Mouse (Mus musculus) midbrain, embryonic 14.5 days (tissue): ENCODE measurements at regions not wholly inside any gene's neighbourhood (a gene's known extent, or its start where the extent isn't known, plus 50 kb on each side); places are given as distances from the start of the nearest gene placed in this dataset.

Source experiments
- ATAC-seq: fragments of 200-750 bp; cut with Nextera tagmentation; 2 replicates; pipeline ENCODE4 v1.8.0; 2017; ENCODE audit warnings: moderate number of reproducible peaks, moderate library complexity; ENCODE audit not compliant: low FRiP score, low TSS enrichment
- DNase-seq: peaks from one replicate; pipeline ENCODE4 v3.0.0-alpha.2; 2015
- H3K27ac ChIP-seq: fragments of 300-500 bp; sonication (generic); replicated peaks from 2 replicates; pipeline ENCODE4 v1.5.1; 2014; ENCODE audit warnings: mild to moderate bottlenecking, low read depth, low read length, moderate library complexity
- H3K27me3 ChIP-seq: fragments of 300-500 bp; sonication (generic); 2 replicates; pipeline ENCODE4 v1.6.1; 2014; ENCODE audit warnings: low read length, control low read depth, mixed read lengths; ENCODE audit not compliant: control insufficient read depth, insufficient read depth
- H3K36me3 ChIP-seq: fragments of 300-500 bp; sonication (generic); 2 replicates; pipeline ENCODE4 v1.6.1; 2014; ENCODE audit warnings: low read length, control low read depth; ENCODE audit not compliant: control insufficient read depth, insufficient read depth
- H3K4me1 ChIP-seq: fragments of 300-500 bp; sonication (generic); 2 replicates; pipeline ENCODE4 v1.6.1; 2014; ENCODE audit warnings: mild to moderate bottlenecking, antibody characterized with exemption, low read length, control low read depth; ENCODE audit not compliant: control insufficient read depth, insufficient read depth
- H3K4me2 ChIP-seq: fragments of 300-500 bp; sonication (generic); 2 replicates; pipeline ENCODE4 v1.6.1; 2014; ENCODE audit warnings: mild to moderate bottlenecking, low read length, moderate library complexity
- H3K4me3 ChIP-seq: fragments of 300-500 bp; sonication (generic); replicated peaks from 2 replicates; pipeline ENCODE4 v1.5.1; 2014; ENCODE audit warnings: low read depth, low read length
- H3K9ac ChIP-seq: fragments of 300-500 bp; sonication (generic); replicated peaks from 2 replicates; pipeline ENCODE4 v1.6.1; 2014; ENCODE audit warnings: mild to moderate bottlenecking, low read length, moderate library complexity
- H3K9me3 ChIP-seq: fragments of 300-500 bp; sonication (generic); 2 replicates; pipeline ENCODE4 v1.6.1; 2016; ENCODE audit warnings: low read length, control low read depth, mixed read lengths; ENCODE audit not compliant: control insufficient read depth
- WGBS: fragments of 180-500 bp; shearing (Covaris S2); extraction: QIAGEN DNeasy Blood & Tissue Kit; methylation state at CpG from one replicate; pipeline ENCODE4 v1.1.7; 2014; 5-methylcytosine and 5-hydroxymethylcytosine counted together

DNA sequence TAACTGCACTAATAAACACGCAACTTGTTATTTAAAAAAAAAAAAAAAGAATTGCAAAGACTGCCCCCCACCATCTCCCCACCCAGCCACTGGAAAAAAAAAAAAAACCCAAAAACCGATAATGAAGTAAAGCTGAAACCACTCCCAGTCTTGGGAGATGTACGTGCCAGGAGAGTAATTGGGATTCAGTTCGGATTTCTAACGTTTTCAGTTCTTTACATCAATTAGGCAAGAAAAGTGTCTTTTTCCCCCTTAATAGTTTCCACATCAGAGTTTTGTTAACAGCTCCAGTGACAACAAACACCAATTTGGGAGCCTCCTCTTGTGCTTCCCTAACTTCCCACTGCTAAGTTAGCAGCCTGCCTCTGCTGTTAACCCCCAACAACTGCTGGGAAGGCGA is 115.7 kb downstream of the Olig3 start:
- no peak overlapping the region for H3K4me3 ChIP-seq
- no peak overlapping the region for H3K4me2 ChIP-seq
- H3K27ac ChIP-seq: no peak overlapping the region
- H3K9me3 ChIP-seq: no peaks in the 10 kb centered on the region
- no peak for ATAC-seq
- DNase-seq: no peak
- WGBS: 70% methylated on average over 6 of the region's 6 CpGs
- no peaks in the 10 kb centered on the region for H3K4me1 ChIP-seq
- 0 out of 2 replicates have a peak, but pooled peaks cover 2% of the 10 kb centered on the region for H3K27me3 ChIP-seq
- H3K9ac ChIP-seq: no peak overlapping the region
- no peaks in the 10 kb centered on the region for H3K36me3 ChIP-seq

DNA sequence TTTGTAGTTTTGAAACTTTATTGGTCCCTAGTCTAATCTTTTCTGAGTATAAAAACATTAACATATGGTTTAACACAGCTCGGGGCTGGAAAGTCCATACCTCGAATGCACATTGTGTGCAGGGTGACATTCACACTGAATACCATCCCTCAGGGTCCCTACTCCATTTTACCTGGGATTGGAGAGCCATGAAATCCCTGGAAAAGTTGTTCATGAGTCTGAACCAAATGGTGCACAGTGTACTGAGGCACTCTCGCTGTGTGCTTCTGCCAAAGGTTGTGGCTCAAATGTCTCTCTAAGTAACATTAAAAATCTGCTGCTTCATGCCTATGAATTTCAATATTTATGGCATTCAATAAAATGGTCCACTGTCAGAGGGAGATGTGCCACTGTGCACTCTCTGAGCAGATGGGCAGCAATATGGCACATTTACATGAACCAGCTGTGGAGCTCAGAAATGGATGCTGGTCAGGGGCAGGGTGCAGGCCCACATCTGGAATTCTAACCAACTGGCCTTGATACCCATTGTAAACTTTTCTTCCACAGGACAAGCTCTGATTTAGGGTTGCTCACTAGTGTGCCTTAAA is 116.7 kb downstream of the Olig3 start:
- no peak overlapping the region for H3K27ac ChIP-seq
- no peaks in the 10 kb centered on the region for H3K9me3 ChIP-seq
- DNase-seq (no peak), ATAC-seq (no peak)
- H3K4me2 ChIP-seq: no peak overlapping the region
- H3K27me3 ChIP-seq: 0 out of 2 replicates have a peak, but pooled peaks cover 2% of the 10 kb centered on the region
- H3K4me1 ChIP-seq: no peaks in the 10 kb centered on the region
- no peaks in the 10 kb centered on the region for H3K36me3 ChIP-seq
- H3K9ac ChIP-seq: no peak overlapping the region
- H3K4me3 ChIP-seq: no peak overlapping the region
- 92% methylated on average over 3 of the region's 3 CpGs for WGBS

DNA sequence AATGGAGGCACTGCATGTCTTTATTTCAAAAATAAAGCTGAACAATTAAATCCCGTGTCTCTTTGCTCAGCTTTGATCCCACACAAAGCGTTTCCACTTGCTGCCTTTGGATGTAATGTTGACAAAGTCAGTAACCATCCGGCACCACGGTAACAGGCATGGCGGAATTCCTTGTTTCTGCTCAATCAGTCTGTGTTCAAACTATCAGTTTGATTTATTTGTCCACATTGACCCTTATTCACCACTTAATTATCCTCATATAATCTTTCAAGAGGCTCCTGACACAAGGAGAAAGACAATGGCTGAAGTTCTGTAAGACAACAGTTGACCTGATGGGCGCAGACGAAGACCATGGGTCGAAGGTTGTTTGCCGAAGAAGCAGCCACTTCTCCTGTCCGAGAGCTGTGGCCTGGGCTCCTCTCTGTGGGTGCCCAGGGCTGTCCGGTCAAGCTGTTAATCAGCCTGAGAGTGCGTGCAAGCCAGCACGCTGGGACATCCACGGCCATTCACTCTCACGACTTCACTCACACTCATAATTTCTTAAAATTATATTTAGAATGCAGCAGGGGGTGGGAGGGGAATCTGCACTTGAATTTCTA is 106.1 kb upstream of the Ifngr1 start:
- no peaks in the 10 kb centered on the region for H3K9me3 ChIP-seq
- H3K4me3 ChIP-seq: no peak overlapping the region
- H3K4me1 ChIP-seq: no peaks in the 10 kb centered on the region
- no peak overlapping the region for H3K4me2 ChIP-seq
- H3K36me3 ChIP-seq: no peaks in the 10 kb centered on the region
- WGBS: 44% methylated on average over 15 of the region's 15 CpGs
- ATAC-seq (no peak), DNase-seq (no peak)
- H3K27me3 ChIP-seq: no peaks in the 10 kb centered on the region
- H3K9ac ChIP-seq: no peak overlapping the region
- no peak overlapping the region for H3K27ac ChIP-seq

DNA sequence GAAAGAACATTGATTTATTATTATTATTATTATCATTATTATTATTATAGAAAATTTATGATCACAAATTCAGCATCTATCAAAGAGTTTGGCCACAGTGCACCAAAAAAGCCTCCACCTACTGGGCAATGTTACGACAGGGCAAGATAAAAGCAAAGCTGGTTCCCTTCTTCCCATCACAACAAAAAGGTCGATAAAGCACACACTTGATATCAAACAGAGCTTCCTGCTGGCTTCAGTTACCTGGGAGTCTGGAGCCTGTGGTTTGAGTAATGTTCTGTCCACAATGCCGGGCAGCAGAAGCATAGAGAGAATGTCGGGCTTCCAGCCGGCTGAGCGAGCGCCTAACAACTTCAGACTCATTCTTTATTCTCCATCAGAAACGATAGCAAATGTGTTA is 101.2 kb upstream of the Ifngr1 start:
- no peaks in the 10 kb centered on the region for H3K4me1 ChIP-seq
- no peaks in the 10 kb centered on the region for H3K27me3 ChIP-seq
- no peak overlapping the region for H3K9ac ChIP-seq
- no peak overlapping the region for H3K27ac ChIP-seq
- no peak overlapping the region for H3K4me3 ChIP-seq
- DNase-seq (no peak), ATAC-seq (no peak)
- H3K9me3 ChIP-seq: no peaks in the 10 kb centered on the region
- no peaks in the 10 kb centered on the region for H3K36me3 ChIP-seq
- no peak overlapping the region for H3K4me2 ChIP-seq
- WGBS: 48% methylated on average over 8 of the region's 8 CpGs

DNA sequence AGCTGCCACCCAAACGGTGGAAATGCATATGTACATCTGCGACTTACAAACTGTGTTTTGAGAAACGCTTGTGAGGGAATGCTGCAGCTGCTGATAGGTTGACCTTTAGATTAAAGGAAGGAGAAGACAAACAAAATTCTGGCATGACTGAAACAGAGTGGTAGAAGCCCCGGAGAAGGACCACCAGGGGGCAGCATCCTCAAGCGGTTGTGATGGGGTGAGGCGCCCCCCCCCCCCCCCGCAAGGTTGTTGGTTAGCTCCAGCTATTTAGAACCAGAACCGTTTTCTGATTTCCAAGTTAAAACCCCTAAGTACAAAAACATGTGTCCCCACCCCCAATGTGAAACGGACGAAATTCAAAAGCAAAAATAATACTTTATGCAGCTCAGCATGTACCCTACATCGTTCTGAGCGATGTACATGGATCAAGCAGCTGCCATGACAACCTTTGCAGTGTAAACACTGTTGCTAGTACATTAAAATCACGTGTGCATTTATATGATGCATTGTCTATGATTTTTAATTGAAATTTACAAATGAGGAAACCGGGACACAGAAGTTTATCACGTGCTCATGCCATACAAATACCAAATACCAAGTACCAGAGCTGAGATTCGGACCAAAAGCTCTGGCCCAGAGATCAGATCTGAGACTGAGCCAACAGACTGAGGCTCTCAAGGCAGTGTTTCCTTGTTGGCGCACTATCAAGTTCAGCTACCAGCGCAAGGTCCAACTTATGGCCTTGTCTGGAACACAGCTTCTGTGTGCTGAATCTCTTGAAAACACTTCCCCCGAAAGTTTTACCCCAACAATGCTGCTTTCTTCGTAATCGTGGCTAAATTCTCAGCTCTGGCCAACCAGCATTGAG is 100.0 kb upstream of the Ifngr1 start:
- Histone ChIP-seq H3K36me3 (no peaks in the 10 kb centered on the region), H3K9ac (no peak overlapping the region), H3K4me3 (no peak overlapping the region), H3K4me1 (no peaks in the 10 kb centered on the region), H3K4me2 (no peak overlapping the region), H3K27ac (no peak overlapping the region), H3K9me3 (no peaks in the 10 kb centered on the region), H3K27me3 (no peaks in the 10 kb centered on the region)
- peak; percentile 53 for DNase-seq
- ATAC-seq: no peak
- 68% methylated on average over 21 of the region's 21 CpGs for WGBS

DNA sequence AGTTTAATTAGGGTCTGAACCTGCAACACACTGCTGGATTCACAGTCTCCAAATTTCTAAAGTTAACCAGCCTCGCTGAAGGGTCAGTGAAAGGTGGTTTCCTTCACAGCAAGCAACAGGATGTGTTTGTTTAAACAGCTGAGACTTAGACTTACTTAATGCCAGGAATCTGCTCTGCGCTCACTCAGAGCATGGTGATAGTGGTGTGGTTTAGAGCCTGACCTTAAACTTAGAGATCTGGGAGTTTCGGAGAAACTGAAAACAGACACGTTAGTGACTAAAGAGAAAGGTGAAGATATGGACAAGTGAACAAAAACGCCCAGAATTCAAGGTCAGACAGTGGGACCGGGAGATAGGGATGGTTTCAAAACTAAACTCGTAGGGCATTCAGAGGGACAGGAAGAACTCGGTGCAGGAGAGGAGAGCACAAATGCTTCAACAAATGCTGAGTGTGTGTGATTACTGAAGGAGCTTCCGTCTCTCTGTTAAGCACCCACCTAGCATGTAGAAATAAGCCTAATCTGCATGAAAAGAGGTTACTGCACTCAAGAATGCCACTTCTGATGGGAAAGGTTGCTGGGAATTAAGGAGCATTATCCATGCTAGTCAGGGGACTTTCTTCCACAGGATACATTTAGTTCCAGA is 97.2 kb upstream of the Ifngr1 start:
- Histone ChIP-seq H3K27me3 (no peaks in the 10 kb centered on the region), H3K36me3 (no peaks in the 10 kb centered on the region), H3K4me3 (no peak overlapping the region), H3K4me2 (no peak overlapping the region), H3K9me3 (no peaks in the 10 kb centered on the region), H3K27ac (no peak overlapping the region), H3K4me1 (no peaks in the 10 kb centered on the region), H3K9ac (no peak overlapping the region)
- DNase-seq (no peak), ATAC-seq (no peak)
- 30% methylated on average over 9 of the region's 9 CpGs for WGBS

DNA sequence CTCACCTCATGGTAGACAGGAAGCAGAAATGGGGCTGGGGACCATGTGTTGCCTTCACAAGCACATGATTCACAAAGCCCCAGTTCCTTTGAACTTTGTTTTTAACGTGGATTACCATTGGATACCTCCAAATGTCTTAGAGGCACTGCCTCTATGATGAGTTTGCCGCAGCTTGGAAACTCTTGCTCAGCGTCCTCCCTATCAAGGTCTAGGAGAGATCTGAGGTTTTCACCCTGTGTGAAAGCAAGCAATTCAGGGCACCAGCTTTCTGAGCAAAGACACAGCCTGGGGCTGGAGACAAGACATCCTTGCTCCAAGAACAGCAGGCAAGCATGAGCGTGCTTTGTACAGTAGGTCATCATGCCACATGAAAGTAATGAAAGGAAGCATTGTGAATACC is 93.6 kb upstream of the Ifngr1 start:
- H3K27ac ChIP-seq: no peak overlapping the region
- H3K4me3 ChIP-seq: no peak overlapping the region
- H3K36me3 ChIP-seq: no peaks in the 10 kb centered on the region
- ATAC-seq: no peak
- no peak overlapping the region for H3K9ac ChIP-seq
- no peaks in the 10 kb centered on the region for H3K4me1 ChIP-seq
- no peak overlapping the region for H3K4me2 ChIP-seq
- WGBS: 90% methylated on average over 4 of the region's 4 CpGs
- H3K27me3 ChIP-seq: no peaks in the 10 kb centered on the region
- DNase-seq: no peak
- no peaks in the 10 kb centered on the region for H3K9me3 ChIP-seq

DNA sequence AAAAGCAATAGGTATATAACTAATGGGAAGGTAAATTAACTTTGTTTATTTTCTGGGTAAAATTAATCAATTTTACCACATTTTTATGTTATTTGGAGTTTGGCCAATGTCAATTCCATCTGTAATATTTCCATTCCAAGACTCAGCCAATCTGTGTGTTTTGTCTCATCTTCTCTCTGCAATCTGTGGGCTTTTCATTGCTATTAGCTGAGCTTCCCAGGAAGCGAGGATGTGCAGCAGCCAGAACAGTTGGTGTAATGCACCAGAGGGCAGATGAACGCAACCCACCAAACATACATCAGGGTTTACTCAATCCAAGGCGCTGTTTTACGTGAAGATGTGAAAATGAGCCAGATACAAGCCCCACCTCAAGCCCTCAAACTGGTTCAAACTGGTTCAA is 88.9 kb upstream of the Ifngr1 start:
- Histone ChIP-seq H3K4me1 (no peaks in the 10 kb centered on the region), H3K4me2 (no peak overlapping the region), H3K4me3 (no peak overlapping the region), H3K9ac (no peak overlapping the region), H3K36me3 (no peaks in the 10 kb centered on the region), H3K27ac (no peak overlapping the region), H3K27me3 (no peaks in the 10 kb centered on the region), H3K9me3 (no peaks in the 10 kb centered on the region)
- DNase-seq: no peak
- no peak for ATAC-seq
- WGBS: 93% methylated on average over 4 of the region's 4 CpGs
